Mouse (Mus musculus) spleen, postnatal 4 days (tissue): ENCODE results near the gene Ociad2.

Source experiments
- DNase-seq, 2 experiments: peaks; one replicate each; pipeline ENCODE4 v3.0.0; 2022; ENCODE audit warnings: low spot score in 2 of 2

Ociad2 gene

DNA sequence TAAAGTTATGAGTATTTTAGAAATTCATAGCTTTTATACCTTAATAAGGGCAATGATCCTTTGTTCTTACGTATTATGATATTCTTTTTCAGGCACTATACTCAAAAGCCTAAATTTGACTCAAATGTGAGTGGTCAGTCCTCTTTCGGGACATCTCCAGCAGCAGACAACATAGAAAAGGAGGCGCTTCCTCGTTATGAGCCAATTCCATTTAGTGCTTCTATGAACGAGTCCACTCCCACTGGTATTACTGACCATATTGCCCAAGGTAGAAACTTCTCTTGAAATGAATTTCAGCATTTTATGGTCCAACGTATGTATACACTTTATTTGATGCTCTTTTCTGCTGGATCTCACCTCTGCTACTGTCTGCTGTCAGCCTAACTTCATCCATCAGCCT, 34.3 kb downstream of the Ociad2 start:
- no peak for DNase-seq

DNA sequence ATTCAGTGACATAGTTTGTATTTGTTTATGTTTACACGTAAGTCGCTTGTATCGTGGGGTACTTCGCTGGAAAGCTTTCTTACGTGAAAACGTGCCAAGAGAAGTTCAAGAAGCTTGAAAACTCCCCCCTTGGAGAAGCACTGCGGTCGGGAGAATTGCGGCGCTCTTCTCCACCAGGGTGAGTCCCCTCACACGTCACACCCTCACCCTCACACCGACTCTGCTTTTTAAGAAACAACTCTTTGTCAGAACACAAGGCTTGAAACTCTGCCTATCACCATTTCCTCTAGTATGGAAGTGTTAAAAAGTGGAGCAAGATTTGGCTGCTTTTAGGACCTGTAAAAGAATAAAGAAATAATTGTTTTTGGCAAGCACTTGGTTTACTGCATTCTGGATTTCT, 36.3 kb downstream of the Ociad2 start:
- no peak for DNase-seq

DNA sequence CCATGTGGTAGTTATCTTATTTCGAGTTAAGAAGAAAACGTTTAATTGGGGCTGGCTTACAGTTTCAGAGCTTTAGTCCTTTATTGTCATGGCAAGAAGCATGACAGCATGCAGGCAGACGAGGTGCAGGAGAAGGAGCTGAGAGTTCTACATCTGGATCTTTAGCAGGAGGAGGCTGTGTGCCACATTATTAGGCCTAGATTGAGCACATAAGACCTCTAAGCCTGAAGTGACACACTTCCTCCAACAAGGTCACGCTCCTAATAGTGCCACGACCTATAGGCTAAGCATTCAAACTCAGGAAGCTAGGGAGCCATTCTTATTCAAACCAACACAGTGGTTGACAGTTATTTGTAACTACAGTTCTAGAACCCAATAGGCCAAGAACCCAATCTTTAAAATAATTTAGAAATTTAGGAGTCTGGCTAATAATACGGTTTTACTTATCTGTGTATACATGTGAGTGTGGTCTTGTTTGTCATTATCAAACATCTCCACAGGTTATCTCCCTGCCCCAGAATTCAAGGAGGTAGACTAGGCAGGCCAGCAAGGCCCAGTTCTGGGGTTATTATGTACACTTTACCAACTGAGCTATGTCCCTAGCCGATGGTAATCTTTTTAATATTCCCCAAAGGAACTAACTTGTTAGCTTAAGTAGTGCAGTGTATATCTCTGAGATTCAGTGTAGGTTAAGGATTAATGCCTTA, 39.1 kb downstream of the Ociad2 start:
- DNase-seq, result no peak

DNA sequence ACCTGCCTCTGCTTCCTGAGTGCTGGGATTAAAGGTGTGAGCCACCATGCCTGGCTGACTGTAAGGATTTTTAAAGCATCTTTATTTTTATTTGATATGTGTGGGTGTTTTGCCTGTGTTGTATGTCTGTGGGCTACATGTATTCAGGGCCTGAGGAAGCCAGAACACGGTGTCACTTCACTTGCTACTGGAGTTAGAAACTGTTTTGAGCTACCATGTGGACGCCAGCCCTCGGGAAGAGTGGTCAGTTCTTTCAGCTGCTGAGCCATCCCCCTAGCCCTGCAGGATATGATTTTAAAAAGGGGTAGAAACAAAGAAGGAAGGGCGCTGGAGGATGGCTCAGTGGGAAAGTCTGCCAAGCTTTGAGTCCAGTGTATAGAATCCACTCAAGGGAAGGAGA, 44.9 kb downstream of the Ociad2 start:
- DNase-seq, result no peak

DNA sequence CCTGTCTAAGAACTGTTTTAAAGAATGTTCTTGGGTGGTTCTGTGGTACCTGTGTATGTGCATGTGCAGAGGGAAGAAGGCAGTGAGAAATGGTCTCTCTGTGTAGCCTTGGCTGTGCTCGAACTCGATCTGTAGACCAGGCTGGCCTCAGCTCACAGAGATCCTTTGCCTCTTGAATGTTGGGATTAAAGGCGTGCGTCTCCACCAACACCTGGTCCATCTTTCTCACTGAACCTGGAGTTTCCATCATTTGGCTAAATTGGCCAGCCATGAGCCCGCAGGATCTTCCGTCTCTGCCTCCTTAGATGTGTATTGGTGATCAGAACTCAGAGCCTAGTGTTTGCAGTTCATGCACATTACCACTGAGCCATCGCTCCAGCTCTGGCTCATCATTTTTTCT, 45.8 kb downstream of the Ociad2 start:
- DNase-seq, result no peak

DNA sequence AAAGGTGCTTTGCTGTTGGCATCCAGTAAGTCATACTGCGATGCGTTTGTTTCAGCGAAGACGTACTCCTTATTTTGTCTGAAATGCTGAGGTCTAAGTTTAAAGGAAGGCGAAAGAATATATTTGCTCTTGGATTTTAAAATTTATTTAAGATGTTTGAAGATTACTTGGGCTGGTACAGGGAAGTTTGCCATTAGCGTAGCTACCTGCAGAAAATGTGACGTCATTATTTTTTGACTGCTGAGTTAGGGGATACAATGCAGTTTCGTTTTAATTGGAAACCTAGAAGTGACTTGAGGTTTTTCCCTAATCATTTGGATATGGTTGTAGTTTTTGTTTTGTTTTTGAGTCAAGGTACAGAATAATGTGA, 47.4 kb downstream of the Ociad2 start:
- no peak for DNase-seq

DNA sequence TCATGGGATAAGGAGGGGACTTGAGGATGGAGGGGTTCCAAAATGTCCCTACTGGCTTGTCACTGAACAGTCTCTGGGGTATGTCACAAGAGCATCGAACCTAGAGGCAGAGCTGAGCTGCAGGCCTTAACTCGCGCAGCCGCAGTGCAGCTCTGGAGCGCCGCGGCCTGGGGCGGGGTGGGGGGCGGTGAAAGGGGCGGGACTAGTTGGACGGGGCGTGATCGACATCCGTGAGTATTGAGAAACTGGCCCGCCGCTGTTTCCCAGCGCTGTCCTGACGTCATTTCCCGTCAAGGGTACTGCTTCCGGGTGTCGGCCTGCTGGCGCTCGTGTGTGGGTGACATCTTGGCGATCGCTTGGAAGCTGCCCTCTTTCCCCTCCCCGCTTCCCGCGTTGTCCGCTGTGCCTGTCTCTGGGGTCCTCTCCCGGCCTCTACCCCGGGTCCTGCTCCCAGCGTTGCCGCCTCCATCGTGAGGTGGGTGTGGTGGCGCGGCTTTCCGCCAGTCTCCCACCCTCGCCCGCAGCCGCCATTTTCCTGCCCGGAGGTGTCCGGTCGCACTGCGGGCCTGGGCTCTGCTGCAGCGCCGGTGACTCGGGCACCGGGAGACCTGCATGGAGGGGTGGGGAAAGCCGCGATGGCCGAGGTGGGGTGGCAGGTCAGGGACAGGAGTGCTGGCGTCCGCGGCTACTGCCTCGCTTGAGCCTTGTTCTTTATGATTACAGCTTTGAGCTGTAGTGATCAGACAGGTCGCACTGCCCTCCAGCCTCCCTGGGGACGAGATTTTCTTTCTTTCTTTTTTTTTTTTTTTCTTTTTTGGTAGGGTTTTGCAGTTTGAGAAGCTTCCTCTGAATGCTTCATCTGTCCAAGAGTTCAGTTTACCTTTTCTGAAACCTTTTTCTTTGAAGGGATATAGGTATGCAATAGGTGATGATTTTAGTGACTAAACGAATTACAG, 48.0 kb downstream of the Ociad2 start, which contains the start of gene Ociad1:
TSS of gene Ociad1 (plus strand) at position 283 of the 956 bp plus-strand sequence.
- DNase-seq, result peak; percentile 93 to 97

DNA sequence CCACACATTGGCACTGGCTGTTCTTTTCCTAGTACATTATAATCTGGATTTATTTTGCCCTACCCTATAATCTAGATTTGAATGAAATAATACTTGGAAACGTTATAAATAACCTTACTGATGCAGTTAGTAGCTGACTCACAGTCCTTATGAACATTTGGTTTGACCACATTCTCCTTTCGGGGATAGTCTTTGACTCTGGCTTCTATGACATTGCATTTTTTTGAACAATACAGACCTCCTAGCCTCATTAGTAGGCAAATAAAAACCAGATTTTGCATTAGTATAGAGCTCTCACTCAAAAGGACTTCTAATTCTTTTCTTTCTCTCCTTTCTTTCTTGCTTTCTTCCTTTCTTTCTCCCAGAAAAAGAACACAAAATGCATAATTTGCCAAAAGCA, 50.9 kb downstream of the Ociad2 start:
- DNase-seq, result no peak

DNA sequence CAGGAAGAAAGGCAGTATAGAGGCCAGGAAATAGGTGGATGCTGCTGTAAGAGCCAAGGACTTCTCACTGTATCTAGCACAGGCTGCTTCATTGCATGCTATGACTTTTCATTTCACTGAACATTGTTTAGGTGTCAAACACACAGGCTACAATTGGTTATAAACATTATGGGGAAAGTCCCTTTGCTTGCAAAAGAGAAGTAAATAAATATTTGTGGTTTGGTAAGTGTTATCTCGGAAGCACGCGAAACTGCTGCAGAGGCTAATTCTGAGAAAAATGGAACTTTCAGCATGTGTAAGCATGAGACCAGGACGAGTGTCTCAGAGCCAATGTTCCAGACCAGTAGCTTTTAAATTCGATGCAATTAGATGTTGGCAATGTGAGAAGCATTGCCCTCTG, 54.2 kb downstream of the Ociad2 start:
- DNase-seq, result no peak

DNA sequence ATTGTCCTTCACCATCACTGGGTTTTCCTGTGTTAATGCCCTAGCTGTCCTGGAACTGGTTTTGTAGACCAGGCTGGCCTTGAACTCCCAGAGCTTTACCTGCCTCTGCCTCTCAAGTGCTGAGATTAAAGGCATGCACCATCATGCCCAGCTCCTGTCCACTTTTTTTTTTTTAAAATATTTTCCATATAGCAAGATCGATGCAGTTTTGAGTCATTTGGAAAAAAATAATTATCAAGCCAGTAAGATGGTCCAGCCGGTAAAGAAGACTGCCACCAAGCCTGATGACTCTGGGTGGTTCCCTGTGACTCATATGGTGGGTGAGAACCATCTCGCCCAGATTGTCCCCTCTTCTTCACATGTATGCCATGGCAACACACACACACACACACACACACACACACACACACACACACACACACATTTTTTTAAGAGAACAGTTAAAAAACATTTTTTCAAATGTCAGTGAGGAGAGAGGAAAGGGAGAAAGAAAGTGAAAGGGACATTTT, 55.3 kb downstream of the Ociad2 start:
- no peak for DNase-seq

DNA sequence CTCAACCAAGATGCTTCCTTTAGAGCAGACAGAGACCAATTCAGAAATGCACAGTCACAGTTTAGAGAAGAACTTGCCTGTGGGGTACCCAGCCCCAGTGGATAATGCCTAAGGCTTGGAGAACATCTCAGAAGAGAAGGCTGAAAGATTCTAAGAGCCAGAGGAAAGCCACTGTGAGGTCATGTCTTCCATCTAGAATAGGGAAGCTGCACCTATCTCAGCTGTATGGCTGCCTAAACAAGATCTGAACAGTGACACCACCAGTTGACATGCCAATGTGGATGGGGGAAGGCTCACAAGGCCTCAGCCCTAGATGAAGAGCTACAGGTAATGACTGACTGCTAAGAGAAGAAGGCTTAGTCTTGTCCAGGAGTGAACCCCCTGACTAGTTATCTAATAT, 56.8 kb downstream of the Ociad2 start:
- no peak for DNase-seq

DNA sequence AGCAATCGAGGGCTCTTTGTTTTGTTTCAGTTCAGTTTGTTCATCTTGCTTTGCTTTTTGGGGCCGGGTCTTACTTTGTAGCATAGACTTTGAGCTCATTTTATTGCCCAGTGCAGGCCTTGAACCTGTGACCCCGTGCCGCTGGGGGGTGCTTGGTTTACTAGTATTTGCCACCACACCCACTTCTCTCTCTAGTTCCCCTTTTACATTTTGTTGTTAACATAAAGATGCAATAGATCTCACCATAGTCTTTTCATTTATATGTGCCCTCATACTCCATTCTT, 60.3 kb downstream of the Ociad2 start:
- DNase-seq, result no peak

DNA sequence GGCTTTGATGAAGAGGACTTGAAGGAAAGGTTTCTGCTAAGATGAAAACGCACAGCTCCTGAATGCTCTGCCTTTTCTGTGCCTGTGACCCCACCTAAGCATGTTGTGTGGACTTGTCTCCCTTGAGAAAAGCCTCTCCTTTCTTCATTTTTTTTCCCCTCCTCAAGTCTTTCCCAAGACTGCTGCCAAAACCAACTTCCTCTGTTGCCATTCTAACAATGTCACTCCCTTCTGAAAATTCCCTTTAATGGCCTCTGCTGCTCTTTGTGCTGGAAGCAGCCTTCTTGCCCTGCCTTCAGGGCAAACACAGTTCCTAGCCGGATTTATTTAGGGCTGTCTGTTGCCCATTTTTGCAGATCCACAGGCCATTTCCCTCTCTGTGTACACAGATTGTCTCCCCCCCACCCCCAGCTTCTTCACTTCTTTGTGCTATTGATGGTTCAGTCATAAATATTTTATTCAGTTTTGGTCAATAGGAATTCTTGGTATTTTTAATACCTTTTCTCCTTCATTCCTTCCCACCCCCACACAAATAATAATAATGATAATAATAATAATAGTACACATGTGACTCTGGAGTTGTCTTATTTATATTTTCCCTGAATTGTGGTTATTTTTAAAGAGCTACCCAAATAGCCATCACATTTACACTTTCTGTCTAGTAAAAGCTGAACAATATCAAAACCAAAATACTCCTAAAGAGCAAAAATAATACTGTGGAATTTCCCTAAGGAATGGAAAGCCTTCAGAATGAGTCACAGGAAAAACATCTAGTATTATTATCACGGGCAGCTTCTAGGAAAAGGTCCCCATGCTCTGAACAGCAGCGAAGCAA, 60.9 kb downstream of the Ociad2 start:
- no peak for DNase-seq

DNA sequence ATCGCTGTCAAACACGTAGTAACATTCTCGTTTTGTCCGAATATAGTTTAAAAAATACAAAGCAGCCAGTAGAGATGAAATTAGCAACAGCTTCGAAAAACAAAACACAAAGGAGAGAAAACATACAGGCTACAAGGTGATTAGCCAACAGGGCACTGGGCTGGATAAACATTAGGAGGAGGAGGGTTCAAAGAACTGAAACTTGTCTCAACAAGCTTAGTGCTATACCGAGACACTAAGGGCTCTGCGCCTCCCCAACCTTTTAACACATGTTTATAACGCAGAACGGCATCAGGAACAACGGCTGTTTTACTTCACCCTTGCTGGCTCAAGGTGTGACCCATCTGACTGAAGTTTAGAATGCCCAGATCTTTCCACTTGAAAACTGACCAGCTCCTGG, 61.6 kb downstream of the Ociad2 start:
- DNase-seq, result no peak

DNA sequence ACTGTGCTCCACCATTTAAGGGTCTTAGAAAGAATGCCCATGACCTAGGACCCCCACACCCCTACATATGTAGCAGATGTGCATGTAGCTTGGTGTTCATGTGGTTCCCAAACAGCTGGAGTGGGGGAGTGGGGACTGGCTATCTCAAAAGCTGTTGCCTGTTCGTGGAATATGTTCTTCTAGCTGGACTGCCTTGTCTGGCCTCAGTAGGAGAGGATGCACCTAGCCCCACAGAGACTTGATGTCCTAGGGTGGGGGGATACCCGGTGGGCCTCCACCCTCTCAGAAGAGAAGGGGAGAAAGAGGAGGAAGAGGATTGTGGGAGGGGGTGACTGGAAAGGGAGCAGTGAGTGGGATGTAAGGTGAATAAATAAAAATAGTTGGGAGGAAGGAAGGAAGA, 65.9 kb downstream of the Ociad2 start:
- no peak for DNase-seq

DNA sequence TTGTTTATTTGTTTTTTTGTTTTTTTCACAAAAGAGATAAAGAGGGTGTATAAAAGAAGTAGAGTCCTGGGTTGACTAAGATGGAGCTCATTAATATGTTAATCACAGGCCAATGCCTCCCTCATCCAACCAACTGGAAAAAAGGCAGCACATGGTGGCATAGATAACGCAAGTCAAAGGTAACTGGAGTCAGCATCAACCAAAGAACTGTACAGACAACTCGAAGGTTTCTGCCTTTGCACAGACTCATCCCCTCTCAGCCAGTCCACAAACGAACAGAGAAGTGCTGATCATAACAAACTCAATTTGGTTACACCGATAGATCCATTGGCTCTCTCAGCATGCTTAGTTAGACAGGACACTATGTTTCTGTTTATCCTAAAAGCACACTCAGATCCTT, 67.7 kb downstream of the Ociad2 start:
- DNase-seq, result no peak
